Mouse (Mus musculus) CD8-positive naive resting alpha-beta T cell, adult 2 months (primary cell): Measurements from ENCODE around the gene Uhrf1bp1l.

Experiments
- DNase-seq, 2 experiments: peaks; one replicate each; pipeline ENCODE4 v3.0.0; 2022; ENCODE audit warnings: low read depth in 2 of 2, low spot score in 2 of 2

Uhrf1bp1l gene

DNA sequence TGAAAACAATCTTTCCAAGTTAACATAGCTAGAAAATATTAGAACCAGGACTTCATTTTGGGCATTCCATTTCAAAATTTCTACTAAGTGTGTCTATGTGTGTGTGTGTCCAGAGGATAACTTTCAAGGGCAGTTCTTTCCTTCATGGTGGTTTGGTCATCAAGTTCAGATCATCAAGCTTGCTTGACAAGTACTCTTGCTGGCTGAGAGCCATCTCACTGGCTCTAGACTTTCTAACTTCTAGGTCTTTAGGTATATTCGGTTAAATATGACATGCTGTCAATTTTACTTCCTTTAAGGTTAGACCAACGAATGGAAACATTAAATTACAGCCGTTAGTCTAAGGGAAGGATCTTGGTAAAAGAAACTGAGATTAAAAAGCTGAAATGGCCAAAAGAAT is 450 bp upstream of the Uhrf1bp1l start:
- no peak for DNase-seq

DNA sequence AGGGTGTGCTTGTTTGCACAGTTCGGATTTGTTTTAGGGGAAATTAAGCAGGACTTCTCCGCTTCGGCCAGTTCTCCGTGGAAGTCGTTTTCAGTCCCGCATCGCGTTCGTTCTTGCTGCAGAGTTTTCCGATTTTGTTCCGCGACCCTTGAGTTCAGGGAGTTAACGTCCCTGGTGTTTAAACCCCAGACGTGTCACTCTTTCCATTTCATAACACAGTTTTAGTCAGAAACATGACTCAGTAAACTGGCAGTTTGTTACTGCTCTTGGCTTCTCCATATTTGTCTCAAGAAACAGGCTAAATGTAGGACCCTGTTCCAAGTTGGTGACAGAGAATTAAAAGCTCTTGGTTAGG is 852 bp downstream of the Uhrf1bp1l start:
- DNase-seq, result no peak

DNA sequence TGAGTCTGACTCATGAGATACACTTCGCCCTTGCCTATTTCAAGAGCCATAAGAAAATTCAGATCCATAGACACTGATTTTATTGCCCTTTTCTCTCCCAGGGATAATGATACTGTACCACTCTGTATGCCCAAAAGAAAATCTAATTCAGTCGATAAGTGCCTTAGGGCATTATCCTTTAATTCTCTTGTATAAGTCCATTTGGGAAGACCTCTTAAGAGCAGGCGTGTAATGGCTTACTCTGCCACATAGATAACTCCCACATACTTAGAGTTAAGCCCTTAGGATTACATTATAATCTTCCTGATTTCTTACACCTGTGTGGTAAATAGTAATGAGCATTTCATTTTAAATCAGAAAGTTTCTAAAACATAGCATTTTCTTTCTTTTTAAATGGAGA is 1.8 kb downstream of the Uhrf1bp1l start:
- no peak for DNase-seq

DNA sequence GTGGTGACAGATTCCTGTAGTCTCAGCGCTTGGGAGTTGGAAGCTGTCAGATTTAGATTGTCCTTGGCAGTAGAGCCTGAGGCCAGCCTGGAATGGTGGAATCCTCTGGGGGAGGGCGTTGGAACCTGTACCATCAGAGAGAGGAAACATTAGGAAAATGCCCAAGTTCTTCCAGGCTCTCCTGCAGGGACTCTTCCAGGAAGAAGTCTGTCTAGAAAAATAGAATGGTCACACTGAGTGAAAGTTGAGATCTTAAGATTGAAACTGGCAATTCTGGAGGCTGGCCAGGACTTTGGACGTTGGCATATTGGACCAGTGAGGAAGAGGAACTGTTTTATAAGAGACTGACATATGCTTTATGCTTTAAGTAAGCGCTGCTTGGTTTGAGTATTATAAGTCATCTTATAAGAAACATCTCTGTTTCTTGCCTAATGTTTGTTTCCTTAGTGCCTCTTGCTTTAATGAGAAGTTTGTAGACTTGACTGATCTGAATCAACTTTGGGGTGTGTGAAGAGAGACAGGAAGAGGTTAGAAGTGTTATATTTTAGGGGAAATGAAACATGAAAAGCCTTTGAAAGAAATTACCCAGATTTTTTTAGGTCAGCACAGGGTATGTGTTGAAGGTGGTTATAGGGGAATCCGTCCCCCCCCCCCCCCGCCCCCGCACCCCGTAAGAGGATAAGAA is 2.6 kb downstream of the Uhrf1bp1l start:
- no peak for DNase-seq

DNA sequence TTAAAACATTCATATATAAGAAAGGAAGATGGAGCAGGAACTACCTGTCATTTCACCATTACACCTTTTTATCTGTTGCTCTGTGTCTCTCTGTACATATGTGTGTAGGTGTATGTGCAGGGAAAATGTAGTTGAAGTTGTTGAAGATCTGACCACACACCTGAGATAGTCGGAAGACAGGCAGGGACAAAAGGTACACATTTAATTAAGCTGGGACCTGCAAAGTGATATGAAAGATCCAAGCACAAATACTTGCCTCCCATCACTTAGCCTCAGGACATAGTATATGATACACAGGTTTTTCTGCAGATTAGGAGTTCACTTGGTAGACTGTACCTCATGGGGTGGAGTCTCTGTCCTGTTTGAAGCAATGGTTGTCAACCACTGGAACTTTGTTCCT is 3.1 kb downstream of the Uhrf1bp1l start:
- no peak for DNase-seq

DNA sequence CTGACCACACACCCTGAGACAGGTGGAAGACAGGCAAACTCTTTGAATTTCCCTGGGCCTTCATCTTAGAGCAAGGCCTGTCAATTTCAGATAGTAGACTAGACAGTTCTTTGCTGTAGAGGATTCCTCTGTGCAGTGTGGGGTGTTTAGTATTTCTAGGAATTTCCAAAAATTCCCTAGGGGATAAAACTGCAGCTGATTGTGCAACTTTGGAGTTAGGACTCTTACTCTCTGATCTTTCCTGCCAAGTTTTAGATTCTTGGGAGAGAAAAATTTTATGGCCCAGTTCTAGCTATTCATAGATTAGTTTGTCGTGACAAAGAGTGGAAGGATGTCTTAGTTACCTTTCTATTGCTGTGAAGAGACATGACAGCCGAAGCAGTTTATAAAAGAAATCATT is 3.8 kb downstream of the Uhrf1bp1l start:
- DNase-seq, result no peak

DNA sequence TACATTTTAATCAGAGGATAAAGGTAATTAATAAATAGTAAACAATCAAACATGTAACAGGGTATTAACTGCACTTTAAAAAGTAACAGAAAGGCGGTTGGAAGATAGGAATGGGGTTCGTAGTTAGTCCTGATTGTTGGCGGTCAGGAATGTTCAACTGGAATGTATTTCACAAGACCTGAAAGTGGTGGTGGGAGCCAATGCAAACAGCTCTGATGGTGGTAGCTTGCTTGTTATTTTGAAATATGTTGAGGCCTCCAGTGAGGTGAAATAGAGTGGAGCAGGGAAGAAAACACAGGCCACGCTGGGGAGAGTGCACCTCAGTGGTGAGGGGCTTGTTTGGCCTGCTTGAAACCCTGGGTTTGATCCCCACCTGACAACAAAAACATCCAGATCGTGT is 6.3 kb downstream of the Uhrf1bp1l start:
- DNase-seq, result no peak

DNA sequence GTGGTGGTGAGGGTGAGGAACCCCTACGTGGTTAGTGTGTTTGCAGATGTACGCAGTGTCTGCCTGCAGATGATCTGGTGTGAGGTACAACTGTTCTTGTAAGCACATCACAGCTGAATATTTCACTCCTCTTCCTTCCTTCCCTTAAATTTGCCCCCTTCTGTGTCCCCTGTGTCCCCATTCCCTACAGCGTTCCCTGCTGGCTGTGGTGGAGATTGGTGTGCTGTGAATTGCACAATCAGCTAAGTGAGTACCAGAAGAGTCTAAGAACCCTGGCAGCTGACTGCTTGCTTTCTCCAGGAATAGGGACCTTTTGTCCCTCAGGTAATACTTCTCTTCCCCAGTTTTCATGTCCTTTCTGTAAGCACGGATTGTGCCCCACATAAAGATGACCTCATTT is 10.4 kb downstream of the Uhrf1bp1l start:
- no peak for DNase-seq

DNA sequence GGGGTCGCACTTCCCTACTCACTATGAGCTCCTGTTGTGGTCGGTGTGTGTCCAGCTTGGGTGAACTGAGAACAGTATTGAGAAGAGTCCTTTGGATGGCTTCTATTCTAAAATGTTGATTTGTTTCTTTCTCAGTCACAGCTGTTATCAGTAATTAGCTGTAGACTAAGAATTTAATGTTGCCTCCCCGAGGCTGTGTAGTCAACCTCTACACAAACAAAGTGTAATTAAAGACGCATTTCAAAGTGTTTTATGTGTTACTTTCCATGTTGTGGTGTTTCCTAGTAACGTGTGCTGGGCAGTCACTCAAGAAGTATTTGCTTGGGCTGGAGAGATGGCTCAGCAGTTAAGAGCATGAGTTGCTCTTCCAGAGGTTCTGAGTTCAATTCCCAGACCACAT is 16.0 kb downstream of the Uhrf1bp1l start:
- DNase-seq, result no peak

DNA sequence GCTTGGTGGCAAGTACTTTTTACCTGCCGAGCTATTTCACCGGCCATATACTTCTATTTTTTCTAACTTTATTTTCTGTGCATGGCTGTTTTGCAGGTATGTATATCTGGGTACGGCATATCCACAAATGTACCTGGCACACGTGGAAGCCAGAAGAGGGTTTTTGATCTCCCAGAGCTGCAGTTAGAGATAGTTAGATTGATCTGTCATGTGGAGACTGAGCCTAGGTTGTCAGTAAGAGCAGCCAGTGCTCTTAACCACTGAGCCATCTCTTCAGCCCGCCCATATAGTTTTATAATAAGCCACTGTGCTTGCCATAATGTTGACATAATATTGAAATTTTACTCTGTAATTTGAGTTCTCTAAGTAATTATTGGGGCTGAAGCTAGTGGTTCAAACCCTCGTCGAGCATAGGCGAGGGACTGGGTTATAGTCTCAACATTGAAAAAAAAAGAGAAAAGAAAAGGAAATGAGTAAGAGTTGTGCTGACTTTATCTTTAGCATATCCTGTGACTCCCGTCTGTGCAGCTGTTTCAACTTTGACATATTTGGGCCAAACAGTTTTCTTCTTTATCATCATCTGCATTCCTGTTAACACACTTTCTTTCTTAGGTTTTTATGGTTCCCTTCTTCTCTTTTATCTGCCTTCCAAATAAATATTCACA is 19.8 kb downstream of the Uhrf1bp1l start:
- no peak for DNase-seq

DNA sequence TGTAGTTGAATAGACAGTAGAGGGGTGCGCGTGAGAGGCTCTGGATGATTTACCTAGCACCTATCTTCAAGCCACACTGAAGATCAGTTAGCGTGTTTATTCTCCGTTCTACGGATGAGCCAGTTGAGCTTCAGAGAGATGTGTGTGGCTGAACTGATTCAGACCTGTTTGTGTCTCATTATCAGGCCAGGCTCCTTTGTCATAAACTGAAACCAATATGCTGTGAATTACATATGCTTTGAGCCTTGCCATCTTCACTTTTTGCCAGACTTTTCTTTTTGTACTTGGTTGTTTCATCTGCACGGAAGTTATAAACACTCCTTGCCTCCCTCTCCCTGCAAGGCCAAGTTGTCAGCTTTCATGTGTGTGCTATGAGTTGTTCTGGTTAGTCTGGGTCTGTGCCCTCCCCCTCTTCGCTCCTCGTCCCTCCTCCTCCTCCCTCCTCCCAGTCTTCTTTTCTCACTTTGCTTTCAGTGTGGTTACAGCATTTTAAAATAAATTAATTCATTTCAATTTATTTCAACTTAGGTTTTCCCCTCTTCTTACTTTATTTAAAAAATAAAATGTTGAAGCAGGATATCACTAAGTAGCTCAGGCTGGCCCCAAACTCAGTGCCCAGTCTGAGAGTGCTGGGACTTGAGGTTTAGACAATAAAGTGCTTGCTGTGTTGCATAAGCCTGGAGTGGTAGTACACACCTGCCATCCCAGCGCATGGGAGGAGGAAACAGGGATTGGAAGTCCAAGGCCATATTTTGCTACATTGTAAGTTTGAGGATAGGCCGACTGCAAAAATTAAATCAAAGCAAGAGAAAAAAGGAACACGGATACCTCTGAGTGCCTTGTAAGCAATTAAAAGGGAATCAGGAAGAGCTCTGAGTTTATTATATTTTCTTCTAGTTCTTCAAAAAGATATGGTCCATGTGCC is 21.3 kb downstream of the Uhrf1bp1l start:
- DNase-seq, result peak in 1 of 2 experiments; percentile 15

DNA sequence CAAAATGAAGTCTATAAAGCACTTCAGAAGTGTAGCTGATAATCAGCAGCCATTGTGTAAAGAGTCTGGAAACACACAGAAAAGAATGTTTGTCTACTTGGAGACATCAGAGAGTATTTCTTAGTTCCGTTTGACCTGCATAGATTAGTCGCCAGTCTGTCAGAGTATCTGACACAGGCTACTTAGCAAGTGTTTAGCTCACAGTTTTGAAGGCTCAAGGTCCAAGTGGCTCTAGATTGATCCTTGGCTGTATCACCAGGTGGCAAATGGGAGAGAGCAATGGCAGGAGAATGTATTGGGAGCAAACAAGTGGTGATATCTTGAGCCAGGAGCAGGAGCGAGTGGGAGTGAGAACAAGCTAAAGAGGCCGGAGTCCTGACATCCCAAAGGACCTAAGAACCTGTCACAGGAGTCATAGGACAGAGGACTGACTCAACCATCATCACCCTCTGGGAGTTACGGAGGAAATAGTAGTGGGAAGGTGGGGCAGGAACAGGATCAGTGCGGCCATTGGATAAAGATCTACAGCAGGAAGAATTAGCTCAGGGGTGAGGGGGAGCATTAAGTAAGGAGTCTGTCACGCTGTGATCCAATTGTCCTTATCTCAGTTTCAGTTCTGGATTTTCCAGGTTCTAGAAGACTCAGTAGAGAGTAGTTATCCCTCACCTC is 23.7 kb downstream of the Uhrf1bp1l start:
- DNase-seq, result no peak

DNA sequence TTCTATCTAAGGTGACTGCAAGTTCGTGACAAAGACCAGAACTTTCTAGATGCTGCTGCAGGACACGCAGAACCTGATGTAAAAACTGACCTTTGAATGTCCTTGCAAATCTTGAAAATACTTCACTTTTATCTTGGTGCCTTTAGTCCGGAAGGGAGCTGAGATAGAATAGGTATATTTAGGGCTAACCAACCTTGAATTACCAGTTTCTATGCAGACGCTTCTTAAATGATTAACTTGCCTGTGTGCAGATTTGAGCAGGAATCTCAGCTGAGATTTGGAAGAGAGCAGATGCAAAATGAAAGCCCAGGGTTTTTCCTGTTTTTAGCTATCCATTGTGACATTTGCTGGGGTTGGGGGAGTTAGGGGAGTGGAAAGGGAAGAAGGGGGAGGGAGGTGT is 24.3 kb downstream of the Uhrf1bp1l start:
- DNase-seq, result no peak

DNA sequence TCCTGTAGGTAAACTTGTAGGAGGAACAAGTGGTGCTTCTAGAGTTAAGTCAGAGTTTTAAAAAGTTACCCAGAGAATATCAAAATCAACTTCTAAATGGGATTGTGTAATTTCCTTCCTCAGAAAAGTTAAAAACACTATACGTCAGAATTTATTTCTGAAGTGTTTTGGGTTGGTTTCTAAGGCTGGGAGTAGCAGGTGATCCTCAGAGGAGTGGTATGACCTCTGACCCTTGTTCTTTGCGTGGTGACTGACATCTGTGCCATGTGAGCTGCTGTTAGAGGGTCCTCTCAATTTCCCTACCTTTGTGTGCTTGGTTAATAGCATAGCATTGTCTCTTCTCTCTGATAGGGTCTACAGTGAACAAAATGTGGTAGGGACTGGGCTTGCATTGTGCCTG is 27.1 kb downstream of the Uhrf1bp1l start:
- no peak for DNase-seq

DNA sequence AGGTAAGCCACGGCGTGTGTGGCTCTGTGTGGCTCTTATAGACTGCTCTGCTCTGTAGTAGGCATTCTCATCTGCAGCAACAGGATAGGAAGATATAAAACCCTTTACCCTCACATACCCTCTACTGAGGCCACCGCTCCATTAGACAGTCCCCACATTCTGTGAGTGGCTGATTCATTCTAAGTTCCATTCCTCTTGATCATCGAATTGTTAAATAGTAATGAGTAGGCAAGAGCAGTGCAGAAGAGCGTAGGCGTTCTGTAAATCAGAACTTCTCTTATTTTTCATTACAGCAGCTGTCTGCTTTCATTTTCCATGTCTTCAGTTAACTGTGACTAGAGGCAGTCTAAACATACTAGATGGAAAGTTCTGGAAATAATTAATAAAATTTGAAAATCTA is 31.2 kb downstream of the Uhrf1bp1l start:
- DNase-seq, result no peak

DNA sequence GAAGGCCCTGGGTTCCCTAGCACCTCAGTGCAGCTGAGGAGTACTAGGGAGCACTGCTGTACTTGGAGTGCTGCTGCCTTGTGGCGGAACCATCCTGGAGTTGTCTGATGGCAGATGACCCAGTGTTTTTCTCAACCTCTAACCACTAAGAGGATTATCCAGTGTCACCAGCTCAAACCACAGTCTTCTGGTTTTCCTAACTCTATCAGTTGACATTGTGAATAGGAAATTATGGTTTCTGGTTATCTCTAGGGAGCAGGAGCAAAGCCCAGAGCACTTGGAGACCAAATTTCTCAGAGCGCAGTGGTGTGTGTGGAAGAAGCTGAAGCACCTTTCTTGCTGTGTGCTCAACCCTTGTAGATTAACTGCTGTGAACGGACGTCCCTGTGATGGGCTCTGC is 47.1 kb downstream of the Uhrf1bp1l start:
- no peak for DNase-seq

DNA sequence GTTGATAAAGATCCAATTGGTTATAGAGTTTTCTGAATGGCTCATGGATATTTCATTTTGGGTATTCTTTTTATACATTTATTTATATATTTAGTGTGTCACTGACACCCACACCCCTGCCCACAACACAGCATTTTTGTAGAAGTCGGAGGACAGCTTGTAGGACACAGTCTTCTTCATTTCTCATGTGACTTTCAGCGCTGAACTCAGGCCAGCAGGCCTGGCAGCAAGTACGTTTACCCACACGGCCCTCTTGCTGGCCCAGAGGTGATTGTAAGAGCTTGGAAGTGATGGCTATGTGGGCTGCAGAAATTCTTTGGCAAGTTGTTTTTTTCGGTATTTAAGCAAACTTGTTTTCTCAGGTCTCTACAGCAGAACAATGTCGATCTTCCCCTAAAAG is 49.3 kb downstream of the Uhrf1bp1l start:
- DNase-seq, result no peak

DNA sequence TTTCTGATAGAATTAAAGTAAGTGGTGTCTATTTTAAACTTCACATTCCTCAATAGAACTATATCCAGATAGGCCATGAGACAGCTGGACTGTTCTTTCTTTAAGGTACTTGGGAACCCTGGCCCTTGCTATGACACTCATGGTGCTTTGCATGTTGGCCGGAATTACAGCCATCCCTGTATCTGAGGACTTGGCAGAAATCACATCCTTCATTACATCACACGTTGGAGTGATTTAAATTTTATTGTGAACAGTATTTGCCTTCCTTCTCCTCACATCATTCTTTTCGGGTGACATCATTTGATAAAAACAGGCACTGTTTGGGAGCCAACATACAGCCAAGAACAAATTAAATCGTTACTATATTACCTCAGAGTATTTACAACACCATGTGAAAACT is 74.4 kb downstream of the Uhrf1bp1l start:
- no peak for DNase-seq

DNA sequence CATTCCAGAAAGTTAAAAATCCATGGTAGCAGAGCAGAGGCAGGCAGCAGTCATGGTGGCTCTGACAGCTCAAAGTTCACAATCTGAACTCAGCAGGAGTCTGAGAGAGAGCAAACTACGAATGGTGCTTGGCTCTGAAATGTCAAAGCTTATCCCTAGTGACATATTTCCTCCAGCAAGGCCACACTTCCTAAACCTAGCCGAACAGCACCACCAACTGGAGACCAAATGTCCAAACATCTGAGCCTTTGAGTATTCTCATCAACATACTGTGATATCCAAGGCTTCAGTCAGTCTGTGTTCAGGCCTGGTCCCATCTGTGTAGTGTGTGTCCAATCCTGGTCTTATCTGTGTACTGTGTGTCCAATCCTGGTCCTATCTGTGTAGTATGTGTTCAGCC is 79.1 kb downstream of the Uhrf1bp1l start:
- DNase-seq, result peak in 1 of 2 experiments; percentile 5

DNA sequence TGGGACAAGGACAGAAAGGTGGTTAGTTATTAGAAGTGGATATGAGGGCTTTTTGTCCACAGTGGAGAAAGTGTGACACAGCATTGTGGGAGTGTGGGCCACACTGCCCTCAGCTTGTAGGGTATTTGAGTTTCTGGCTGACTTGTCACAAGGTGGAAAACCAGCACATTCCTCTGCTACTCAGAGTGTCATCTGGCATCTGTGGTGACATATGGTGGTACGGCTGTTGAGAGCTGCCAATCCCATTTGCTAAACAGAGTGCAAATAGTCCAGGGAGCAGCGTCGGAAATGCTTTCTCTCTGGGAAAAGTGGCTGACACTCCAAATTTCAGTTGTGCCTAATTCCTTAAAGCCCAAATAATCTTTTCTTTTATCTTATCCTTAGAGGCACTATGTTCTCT is 82.1 kb downstream of the Uhrf1bp1l start:
- no peak for DNase-seq

DNA sequence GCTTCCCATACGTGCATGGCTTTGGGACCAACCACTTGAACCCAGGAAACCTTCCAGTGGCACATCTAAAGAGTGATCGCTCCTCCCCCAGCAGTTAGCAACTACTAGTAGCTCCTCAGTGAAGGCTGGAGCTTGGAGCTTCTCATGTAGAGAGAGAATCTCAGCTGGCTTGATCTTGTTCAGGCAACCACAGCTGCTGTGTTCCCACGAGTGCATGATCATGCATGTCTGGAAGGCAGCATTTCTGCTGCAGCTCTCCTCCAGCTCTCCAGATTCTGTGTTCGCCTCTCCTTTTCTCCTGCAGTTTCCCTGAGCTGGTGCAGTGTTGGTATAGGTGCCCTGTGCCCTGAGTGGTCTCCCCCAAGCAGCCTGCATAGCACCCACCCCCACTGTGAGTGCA is 87.5 kb downstream of the Uhrf1bp1l start:
- no peak for DNase-seq

DNA sequence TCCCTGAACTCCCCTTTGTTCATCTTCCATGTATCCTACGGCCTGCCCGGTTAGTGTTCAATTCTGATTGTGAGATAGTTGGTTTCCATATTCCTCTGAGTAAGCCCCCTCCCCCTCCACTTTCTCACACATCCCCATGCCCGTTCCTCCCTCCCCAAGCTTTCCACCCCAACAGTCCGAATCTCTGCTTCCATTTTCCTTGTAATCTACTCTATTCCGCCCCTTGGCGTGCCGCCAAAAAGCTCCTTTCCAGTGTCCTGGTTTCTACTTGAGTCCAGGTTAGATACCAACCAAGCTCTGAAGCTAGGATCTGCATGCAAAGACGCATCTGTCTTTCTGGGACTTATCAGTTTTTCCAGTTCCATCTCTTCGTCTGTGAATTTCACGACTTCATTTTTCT is 88.4 kb downstream of the Uhrf1bp1l start:
- no peak for DNase-seq
